Mouse (Mus musculus) limb, embryonic 11.5 days (tissue): Measurements from ENCODE around the gene D17H6S53E. TPM values are rescaled to one million over a fixed set of nuclear protein-coding genes. Genes with fewer than 3 reads are reported as not detected.

Experiments used
- ATAC-seq: fragments of 200-750 bp; cut with Nextera tagmentation; 2 replicates; pipeline ENCODE4 v1.8.0; 2017; ENCODE audit warnings: low read depth; ENCODE audit not compliant: insufficient number of reproducible peaks, low FRiP score, low TSS enrichment
- DNase-seq: peaks from one replicate; pipeline ENCODE4 v3.0.0-alpha.2; 2015; ENCODE audit warnings: low spot score
- H3K27ac ChIP-seq: fragments of 300-500 bp; sonication (generic); replicated peaks from 2 replicates; pipeline ENCODE4 v1.5.1; 2014; ENCODE audit warnings: low read depth, mild to moderate bottlenecking, low read length
- H3K27me3 ChIP-seq: fragments of 300-500 bp; sonication (generic); 2 replicates; pipeline ENCODE4 v1.6.1; 2014; ENCODE audit warnings: mild to moderate bottlenecking, low read length, mixed read lengths; ENCODE audit not compliant: control insufficient read depth, insufficient read depth
- H3K36me3 ChIP-seq: fragments of 300-500 bp; sonication (generic); 2 replicates; pipeline ENCODE4 v1.6.1; 2014; ENCODE audit warnings: mild to moderate bottlenecking, low read length, moderate library complexity, mixed read lengths; ENCODE audit not compliant: control insufficient read depth, insufficient read depth
- H3K4me1 ChIP-seq: fragments of 300-500 bp; sonication (generic); 2 replicates; pipeline ENCODE4 v1.6.1; 2014; ENCODE audit warnings: low read length, mixed read lengths; ENCODE audit not compliant: control insufficient read depth, insufficient read depth
- H3K4me2 ChIP-seq: fragments of 300-500 bp; sonication (generic); 2 replicates; pipeline ENCODE4 v1.6.1; 2014; ENCODE audit warnings: low read depth, mild to moderate bottlenecking, moderate library complexity; ENCODE audit not compliant: severe bottlenecking
- H3K4me3 ChIP-seq: fragments of 300-500 bp; sonication (generic); 2 replicates; pipeline ENCODE4 v1.5.1; 2014; ENCODE audit warnings: low read depth, low read length
- H3K9ac ChIP-seq: fragments of 300-500 bp; sonication (generic); 2 replicates; pipeline ENCODE4 v1.6.1; 2014; ENCODE audit warnings: mild to moderate bottlenecking, low read length
- H3K9me3 ChIP-seq: fragments of 300-500 bp; sonication (generic); 2 replicates; pipeline ENCODE4 v1.6.1; 2016; ENCODE audit warnings: low read length; ENCODE audit not compliant: control insufficient read depth
- WGBS: fragments of 180-500 bp; shearing (Covaris S2); extraction: QIAGEN DNeasy Blood & Tissue Kit; methylation state at CpG from one replicate; pipeline ENCODE4 v1.1.7; 2014; 5-methylcytosine and 5-hydroxymethylcytosine counted together
- polyA plus RNA-seq: library from polyadenylated mRNA; unstranded; fragments of >200 nt; fragmentation: Nextera tagmentation; extraction: Ambion mirVana; gene quantifications from 2 replicates; pipeline ENCODE4 v1.2.1, GENCODE M21; 2014

The D17H6S53E gene
- polyA plus RNA-seq = 8.6 and 8.9 TPM in 2 replicates

DNA sequence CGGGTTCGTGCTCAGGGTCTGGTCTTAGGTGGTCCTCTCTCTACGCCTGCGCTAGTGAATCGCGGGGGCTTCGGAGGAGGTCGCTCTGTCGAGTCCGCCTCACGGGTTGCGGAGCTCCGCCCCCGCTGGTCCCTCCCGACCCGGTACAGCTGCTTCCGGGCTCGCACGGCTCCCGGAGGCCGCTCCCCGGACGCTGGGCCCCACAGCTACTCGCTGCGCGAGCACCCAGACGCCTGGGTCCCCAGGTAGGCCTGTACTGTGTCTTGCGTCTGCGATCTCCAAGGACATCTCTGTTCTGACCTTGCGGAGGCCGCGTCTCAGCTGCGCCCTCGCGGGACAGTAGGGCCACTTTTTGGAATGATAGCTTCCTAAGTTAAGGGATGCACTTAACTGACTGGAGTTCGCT is at the start of gene D17H6S53E:
D17H6S53E (plus strand) TSS at position 168 of the 406 bp plus-strand sequence.
- Histone ChIP-seq H3K4me1 (peaks cover 12% of the 10 kb centered on the region; the same call in 1 of the 2 replicates), H3K27ac (peak within 1 kb of the TSS; percentile 47; the same call in 1 of the 2 replicates), H3K9ac (peak within 1 kb of the TSS; percentile 84), H3K36me3 (0 out of 2 replicates have a peak, but pooled peaks cover 3% of the 10 kb centered on the region), H3K4me3 (peak within 1 kb of the TSS; percentile 66), H3K4me2 (peak within 1 kb of the TSS; percentile 81), H3K9me3 (no peaks in the 10 kb centered on the region), H3K27me3 (no peaks in the 10 kb centered on the region)
- under 1% methylated on average over 33 of the region's 36 CpGs for WGBS
- ATAC-seq (0 out of 2 replicates have a peak, but pooled peaks have one; percentile 15), DNase-seq (peak; percentile 80)

DNA sequence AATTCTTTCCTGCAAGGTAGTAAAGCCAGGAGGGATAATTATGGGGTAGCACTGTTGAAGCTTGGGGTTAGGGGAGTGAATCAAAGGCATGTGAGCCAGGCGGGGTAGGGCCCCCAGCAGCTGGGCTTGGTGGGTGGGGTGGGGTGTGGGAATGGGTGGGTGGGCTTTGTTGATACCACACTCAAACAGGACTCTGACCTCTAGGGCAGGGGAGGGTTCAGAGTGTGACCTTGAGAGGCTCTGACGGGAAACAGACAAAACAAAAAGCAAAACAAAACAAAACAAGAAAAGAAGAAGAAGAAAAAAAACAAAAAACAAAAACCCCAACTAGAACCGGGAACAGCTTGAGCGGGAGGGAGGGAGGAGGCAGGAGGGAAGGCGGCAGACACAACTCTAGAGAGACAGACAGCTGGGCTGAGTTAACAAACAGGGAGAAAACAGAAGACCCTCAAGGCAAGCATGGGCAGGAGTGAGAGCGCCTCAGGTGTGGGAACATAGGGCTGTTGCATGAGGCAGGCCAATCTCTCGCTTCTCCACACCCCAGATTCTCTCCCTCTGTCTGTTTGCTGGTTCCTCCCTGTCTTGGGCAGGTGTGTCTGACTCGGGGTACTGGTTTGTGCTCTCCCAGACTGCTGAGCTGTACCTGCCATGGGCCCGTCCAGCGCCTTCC is 49.5 kb upstream of the D17H6S53E start, which contains the start of gene Ly6g6e:
Ly6g6e (plus strand) TSS at position 396 of the 670 bp plus-strand sequence.
- H3K36me3 ChIP-seq = no peaks in the 10 kb centered on the region
- H3K27ac ChIP-seq = no peak within 1 kb of the TSS; the same call in 1 of the 2 replicates
- H3K4me2 ChIP-seq = peak within 1 kb of the TSS; percentile 42
- no peak for DNase-seq
- H3K9me3 ChIP-seq = no peaks in the 10 kb centered on the region
- no peak for ATAC-seq
- peaks cover 12% of the 10 kb centered on the region for H3K4me1 ChIP-seq
- 19% methylated on average over 10 of the region's 10 CpGs for WGBS
- H3K9ac ChIP-seq = peak within 1 kb of the TSS; percentile 50
- peak within 1 kb of the TSS; percentile 12; the same call in 1 of the 2 replicates for H3K4me3 ChIP-seq
- H3K27me3 ChIP-seq = no peaks in the 10 kb centered on the region

DNA sequence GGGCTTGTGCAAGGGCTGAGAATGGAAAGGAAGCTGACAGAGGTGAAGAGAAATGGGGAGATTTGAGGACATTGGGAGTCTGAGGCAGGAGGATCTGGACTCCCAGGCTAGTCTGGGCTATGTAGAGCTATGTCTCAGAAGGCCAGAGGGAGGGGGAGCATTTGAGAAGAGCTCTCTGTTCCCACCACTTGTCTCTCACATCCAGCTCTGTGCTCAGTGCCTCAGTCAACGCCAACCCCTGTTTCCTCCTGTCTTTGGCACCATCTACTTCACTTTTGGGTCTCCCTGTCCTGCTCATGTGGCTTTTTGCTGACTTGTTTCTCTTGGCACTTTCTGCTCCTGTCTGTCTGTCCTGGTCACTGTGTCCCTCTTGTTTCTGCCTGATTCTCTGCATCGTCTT is 48.9 kb upstream of the D17H6S53E start:
- peak overlapping the region; percentile 42 for H3K4me2 ChIP-seq
- H3K27ac ChIP-seq = no peak overlapping the region

DNA sequence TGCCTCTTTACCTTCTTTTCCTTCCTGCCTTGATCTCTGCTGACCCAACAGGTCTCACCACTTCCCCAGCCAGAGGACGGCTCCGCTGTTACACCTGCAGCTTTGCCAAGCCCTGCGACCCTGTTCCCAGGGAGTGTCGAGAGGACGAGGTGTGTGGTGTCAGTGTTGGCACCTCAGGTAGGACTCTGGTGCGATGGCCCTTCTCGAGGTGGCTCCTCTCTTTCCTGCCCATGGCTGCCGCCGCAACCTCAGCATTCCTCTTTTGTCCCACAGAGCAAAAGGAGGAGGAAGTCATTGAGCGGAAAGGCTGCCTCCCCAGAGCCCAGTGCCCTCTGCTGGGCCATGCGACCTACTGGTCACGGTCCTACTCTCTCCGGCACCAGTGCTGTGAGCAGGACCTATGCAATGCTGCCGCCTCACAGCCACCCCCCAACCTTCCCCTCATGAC is 48.4 kb upstream of the D17H6S53E start, which contains the start of gene Ly6g6d:
Ly6g6d (minus strand) TSS at position 280 of the 448 bp plus-strand sequence.
- Histone ChIP-seq H3K36me3 (no peaks in the 10 kb centered on the region), H3K4me2 (peak within 1 kb of the TSS; percentile 42), H3K27me3 (no peaks in the 10 kb centered on the region), H3K9ac (peak within 1 kb of the TSS; percentile 50), H3K4me3 (peak within 1 kb of the TSS; percentile 12; the same call in 1 of the 2 replicates), H3K27ac (no peak within 1 kb of the TSS; the same call in 1 of the 2 replicates), H3K4me1 (peaks cover 12% of the 10 kb centered on the region), H3K9me3 (no peaks in the 10 kb centered on the region)
- ATAC-seq = no peak
- DNase-seq = no peak
- 12% methylated on average over 14 of the region's 14 CpGs for WGBS

More for the DNA sequence above, 48.9 kb upstream of the D17H6S53E start:
- Histone ChIP-seq H3K9me3 (no peaks in the 10 kb centered on the region), H3K27me3 (no peaks in the 10 kb centered on the region), H3K9ac (no peak overlapping the region; the same call in 1 of the 2 replicates), H3K4me1 (peaks cover 12% of the 10 kb centered on the region), H3K36me3 (no peaks in the 10 kb centered on the region), H3K4me3 (no peak overlapping the region)
- ATAC-seq (no peak), DNase-seq (no peak)
- 40% methylated on average over 2 of the region's 2 CpGs for WGBS

DNA sequence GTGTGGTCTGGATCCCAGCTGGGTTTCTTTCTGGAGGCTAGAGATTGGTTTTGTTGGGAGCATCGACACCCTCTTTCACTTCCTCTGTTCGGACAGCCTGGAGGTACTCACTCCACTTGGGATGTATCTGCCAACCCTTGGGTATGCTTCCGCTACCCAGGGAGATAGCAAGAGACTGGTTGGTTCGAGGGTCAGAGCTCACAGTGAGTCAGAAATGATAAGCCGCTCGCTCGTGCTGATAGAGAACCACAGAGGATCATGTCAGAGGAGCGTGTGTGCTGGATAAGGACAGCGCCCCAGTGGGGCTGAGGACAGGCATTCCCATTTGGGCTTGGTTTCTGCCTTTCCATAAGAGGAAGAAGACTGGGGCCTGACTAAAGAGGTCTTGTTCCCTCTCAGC is 46.4 kb upstream of the D17H6S53E start:
- 70% methylated on average over 9 of the region's 9 CpGs for WGBS
- H3K4me2 ChIP-seq = no peak overlapping the region
- no peaks in the 10 kb centered on the region for H3K27me3 ChIP-seq
- no peak overlapping the region for H3K27ac ChIP-seq
- no peak overlapping the region for H3K4me3 ChIP-seq
- no peaks in the 10 kb centered on the region for H3K9me3 ChIP-seq
- DNase-seq = no peak
- H3K36me3 ChIP-seq = no peaks in the 10 kb centered on the region
- H3K9ac ChIP-seq = no peak overlapping the region
- H3K4me1 ChIP-seq = peaks cover 10% of the 10 kb centered on the region
- ATAC-seq = no peak

DNA sequence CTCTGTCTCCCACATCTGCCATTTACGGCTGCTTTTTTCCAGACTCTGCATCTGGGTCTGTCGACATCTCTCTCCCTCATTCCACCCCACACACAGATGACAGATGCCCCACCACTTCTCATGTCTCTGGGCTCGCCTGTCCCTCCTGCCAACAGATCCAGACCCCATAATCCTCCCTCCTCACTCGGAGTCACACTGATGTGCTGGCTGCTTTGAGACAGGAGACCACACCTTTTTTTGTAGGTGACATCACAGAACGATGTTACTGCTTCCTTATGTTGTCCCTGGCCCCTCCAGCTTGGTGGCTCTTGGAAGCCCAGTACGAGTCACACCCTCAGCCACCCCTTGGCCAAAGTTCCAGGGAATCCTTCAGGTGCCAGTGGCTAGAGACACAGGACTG is 45.9 kb upstream of the D17H6S53E start:
- Histone ChIP-seq H3K4me1 (peaks cover 10% of the 10 kb centered on the region), H3K4me2 (no peak overlapping the region), H3K27ac (no peak overlapping the region), H3K27me3 (no peaks in the 10 kb centered on the region), H3K9ac (no peak overlapping the region), H3K36me3 (no peaks in the 10 kb centered on the region), H3K9me3 (no peaks in the 10 kb centered on the region), H3K4me3 (no peak overlapping the region)
- DNase-seq = no peak
- no peak for ATAC-seq
- 37% methylated on average over 6 of the region's 6 CpGs for WGBS

DNA sequence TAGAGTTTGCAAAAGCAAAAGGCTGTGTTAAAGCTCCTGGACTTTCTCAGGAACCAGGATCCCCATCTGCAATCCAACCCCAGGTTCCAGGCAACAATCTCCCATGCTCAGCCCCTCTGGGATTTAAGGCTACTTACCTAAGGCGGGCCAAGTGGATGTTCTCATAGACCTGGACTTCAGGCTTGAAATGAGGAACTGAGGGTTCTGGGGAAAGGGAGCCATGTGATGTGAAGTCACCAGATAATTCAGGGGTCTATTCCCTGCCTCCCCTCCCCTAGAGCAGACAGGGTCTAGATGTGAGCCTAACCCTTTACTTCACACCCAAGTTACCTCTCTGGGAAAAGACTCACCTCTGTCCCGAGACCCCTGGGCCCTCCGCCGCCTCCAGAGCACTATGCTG is 45.5 kb upstream of the D17H6S53E start:
- Histone ChIP-seq H3K4me1 (peaks cover 10% of the 10 kb centered on the region), H3K27me3 (no peaks in the 10 kb centered on the region), H3K36me3 (no peaks in the 10 kb centered on the region), H3K9me3 (no peaks in the 10 kb centered on the region), H3K27ac (no peak overlapping the region), H3K4me3 (no peak overlapping the region), H3K9ac (no peak overlapping the region), H3K4me2 (no peak overlapping the region)
- 87% methylated on average over 4 of the region's 4 CpGs for WGBS
- ATAC-seq (no peak), DNase-seq (no peak)

DNA sequence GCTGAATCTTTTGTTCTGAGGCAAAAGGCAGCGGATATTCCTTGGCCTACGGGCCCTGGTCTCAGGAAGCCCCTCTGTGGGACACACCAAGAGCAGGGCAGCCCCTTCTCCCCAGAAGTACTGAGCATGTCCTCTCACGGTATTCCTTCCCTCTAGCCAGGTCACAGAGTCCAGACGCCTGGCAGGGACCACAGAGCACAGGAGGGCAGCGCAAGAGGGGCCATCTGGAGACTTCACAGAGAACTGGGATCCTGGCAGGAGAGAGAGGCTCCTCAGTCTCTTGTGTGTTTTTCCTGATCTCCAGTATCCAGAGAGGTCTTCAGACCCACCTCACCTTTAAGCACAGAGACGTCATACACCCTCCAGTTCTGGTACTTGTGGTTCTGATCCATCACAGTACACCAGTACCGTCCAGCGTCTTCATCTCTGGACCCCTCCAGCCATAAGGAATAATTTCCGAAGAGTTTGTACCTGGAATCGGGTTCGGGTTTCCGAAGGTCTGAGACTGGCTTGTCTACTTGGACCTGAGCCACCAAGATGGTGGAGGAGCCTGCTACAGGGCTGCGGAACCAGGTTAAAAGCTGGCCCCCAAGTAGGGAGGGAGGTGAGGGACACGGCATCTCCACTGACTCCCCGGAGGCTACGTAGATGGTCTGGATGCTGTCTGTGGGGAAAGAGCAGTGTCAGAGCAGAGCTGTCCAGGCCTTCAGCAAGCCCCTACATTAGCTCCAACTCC is 43.2 kb upstream of the D17H6S53E start:
- H3K36me3 ChIP-seq = no peaks in the 10 kb centered on the region
- H3K27me3 ChIP-seq = no peaks in the 10 kb centered on the region
- ATAC-seq (no peak), DNase-seq (no peak)
- no peak overlapping the region for H3K9ac ChIP-seq
- no peak overlapping the region for H3K4me3 ChIP-seq
- no peak overlapping the region for H3K27ac ChIP-seq
- H3K4me2 ChIP-seq = no peak overlapping the region
- no peaks in the 10 kb centered on the region for H3K9me3 ChIP-seq
- peaks cover under 1% of the 10 kb centered on the region for H3K4me1 ChIP-seq
- WGBS = 79% methylated on average over 16 of the region's 16 CpGs
